Mouse (Mus musculus) cerebellum, adult 9-10 months (tissue): ENCODE measurements around the gene Tpi1.

Experiments
- DNase-seq: peaks from one replicate; pipeline ENCODE4 v3.0.0; 2022

Tpi1 gene

GRCm38 (mm10) chr6:124769101-124769765, 44.9 kb downstream of the Tpi1 start, which contains the start of gene Eno2:
Gene Eno2, minus strand, starts transcription at chr6:124769673.
- peak; percentile 79 for DNase-seq

- no peak for DNase-seq
Observed at GRCm38 (mm10) chr6:124768704-124769044, 45.4 kb downstream of the Tpi1 start.

- peak; percentile 82 for DNase-seq
Observed at GRCm38 (mm10) chr6:124767920-124768703, 46.0 kb downstream of the Tpi1 start.

GRCm38 (mm10) chr6:124767536-124767919, 46.6 kb downstream of the Tpi1 start:
- no peak for DNase-seq

GRCm38 (mm10) chr6:124765951-124766350, 48.1 kb downstream of the Tpi1 start:
- no peak for DNase-seq
